Mouse (Mus musculus): Measurements from ENCODE around the gene Hist1h2bm.

Gene Hist1h2bm

GRCm38 (mm10) chr13:21729544-21729943 is 7.7 kb downstream of the Hist1h2bm start:
- no peak for DNase-seq

GRCm38 (mm10) chr13:21733466-21733865 is 11.6 kb downstream of the Hist1h2bm start:
- peak; percentile 57 for DNase-seq

GRCm38 (mm10) chr13:21734010-21734905 is 12.4 kb downstream of the Hist1h2bm start:
- peak; percentile 83 for DNase-seq

GRCm38 (mm10) chr13:21734906-21735767 is 13.3 kb downstream of the Hist1h2bm start, which contains the start of gene Hist1h4j:
Gene Hist1h4j, plus strand, starts transcription at chr13:21735064.
- peak; percentile 90 for DNase-seq

- DNase-seq: no peak
These were observed 23.2 kb downstream of the Hist1h2bm start for GRCm38 (mm10) chr13:21745006-21745405.

- DNase-seq: no peak
These were observed 27.7 kb downstream of the Hist1h2bm start for GRCm38 (mm10) chr13:21749387-21750158.

- DNase-seq: peak; percentile 98
These were observed 28.5 kb downstream of the Hist1h2bm start, which contains the start of gene Hist1h4k for GRCm38 (mm10) chr13:21750159-21751017. Gene Hist1h4k, minus strand, starts transcription at chr13:21750505.

- DNase-seq: no peak
These were observed 29.6 kb downstream of the Hist1h2bm start for GRCm38 (mm10) chr13:21751417-21751816.

- DNase-seq: no peak
These were observed 30.0 kb downstream of the Hist1h2bm start for GRCm38 (mm10) chr13:21751827-21752226.

GRCm38 (mm10) chr13:21752356-21752755 is 30.5 kb downstream of the Hist1h2bm start:
- no peak for DNase-seq

GRCm38 (mm10) chr13:21753051-21753523 is 31.2 kb downstream of the Hist1h2bm start:
- DNase-seq: no peak

GRCm38 (mm10) chr13:21753524-21754285 is 31.9 kb downstream of the Hist1h2bm start, which contains the start of the genes Hist1h2ak and Hist1h2bn:
Gene Hist1h2ak, minus strand, starts transcription at chr13:21753827.
Gene Hist1h2bn, plus strand, starts transcription at chr13:21754123.
- peak; percentile 77 for DNase-seq

- peak; percentile 53 for DNase-seq
These were observed 32.6 kb downstream of the Hist1h2bm start for GRCm38 (mm10) chr13:21754294-21755001.

- DNase-seq: no peak
These were observed 33.9 kb downstream of the Hist1h2bm start for GRCm38 (mm10) chr13:21755707-21756106.

Measured in thymus, postnatal 14 days (tissue).